9 mouse cellular contexts compared by ENCODE assay signal in the genomic region with DNA sequence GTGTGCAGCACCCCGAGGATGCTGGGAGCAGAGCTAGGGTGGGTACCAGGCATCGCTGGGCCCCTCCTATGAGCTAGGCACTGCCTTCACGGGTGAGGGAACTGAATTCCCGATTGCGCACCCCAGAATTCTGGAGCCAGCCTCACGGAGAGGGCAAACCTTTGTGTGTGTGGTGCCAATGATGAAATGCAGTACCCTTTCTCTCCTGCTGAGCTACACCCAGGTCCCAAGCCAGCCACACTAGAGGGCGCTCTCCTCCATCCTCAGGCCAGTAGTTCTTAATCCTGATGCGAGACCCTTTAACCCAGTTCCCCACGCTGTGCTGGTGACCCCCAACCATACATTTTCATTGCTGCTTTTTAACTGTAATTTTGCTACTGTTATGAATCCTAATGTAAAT.
DNase-seq lines count a peak whose midpoint lies in the region; ATAC-seq and TF ChIP-seq lines count a peak whose summit lies in the region.
"Had no signal": no experiment of that assay in that cellular context is flagged by ENCODE, and none has a peak within 500 bp of the region (broad histone marks: within the 10 kb centered on the region; RNA-seq: fewer than 3 reads in every experiment).

No protein-coding gene starts in this region.

- H3K36me3 ChIP-seq in E14TG2a.4 (ENCODE audit: insufficient read depth, low read length) = peaks cover 16% of the 10 kb centered on the region; the same call in 1 of the 2 replicates

- peak; percentile 96 for TF ChIP-seq CTCF in E14TG2a.4 (conservative IDR thresholded peaks at IDR 0.05; ENCODE audit: low read length)

- DNase-seq in 416B (ENCODE audit: low read depth) = peak; percentile 73
- DNase-seq in cerebellum, postnatal 14 days = peak; percentile 70 to 84
- peak; percentile 56 to 71 for DNase-seq in gastrocnemius, postnatal 36 days
- DNase-seq in kidney, postnatal 36 days = peak; percentile 70 to 91
- peak; percentile 90 for DNase-seq in lung, postnatal 10 days
- DNase-seq in spleen, adult 12 weeks (ENCODE audit: low spot score) = peak; percentile 28

- H3K27me3 ChIP-seq in E14TG2a.4 (ENCODE audit: insufficient read depth, low read length) = no peaks in the 10 kb centered on the region
- H3K27me3 ChIP-seq: limb, embryonic 12.5 days had no signal

- H3K9me3 ChIP-seq in E14TG2a.4 (ENCODE audit: low read length) = no peaks in the 10 kb centered on the region
- H3K9me3 ChIP-seq: limb, embryonic 12.5 days had no signal

- H3K4me3 ChIP-seq in E14TG2a.4 (replicated peaks; ENCODE audit: low read length) = no peak overlapping the region
- H3K4me3 ChIP-seq: limb, embryonic 12.5 days had no signal

- intact Hi-C loops in gastrocnemius, postnatal 36 days (cut with DNase I) = loop anchor here (2.0 to 5.0 kb wide), 3 partner anchors 39 to 131 kb away; a partner anchor contains a TSS

- no peak for ATAC-seq in activated CD4-positive, CD25-positive, alpha-beta regulatory T cell, adult 4 months

- peaks cover 74% of the 10 kb centered on the region for H3K4me1 ChIP-seq in E14TG2a.4 (replicated peaks; ENCODE audit: low read depth, low read length)

Comparison
In these comparisons a context has a peak if more than half of its experiments do, and no peak if none do; other contexts are left out.
1. DNase-seq: peak in every context shown above with its lines; median percentile 90 in lung, postnatal 10 days; 80 in kidney, postnatal 36 days; 77 in cerebellum, postnatal 14 days; 73 in 416B; 64 in gastrocnemius, postnatal 36 days; 28 in spleen, adult 12 weeks.